Mouse (Mus musculus): ENCODE data around the gene Wwc1.

Wwc1 gene

GRCm38 (mm10) chr11:35932121-35932885 lies 48.0 kb downstream of the Wwc1 start:
- no peak for DNase-seq

- no peak for DNase-seq
Measured at GRCm38 (mm10) chr11:35930511-35931060, 49.7 kb downstream of the Wwc1 start.

- DNase-seq: no peak
Measured at GRCm38 (mm10) chr11:35928453-35928852, 51.9 kb downstream of the Wwc1 start.

- DNase-seq: no peak
Measured at GRCm38 (mm10) chr11:35927309-35927708, 53.0 kb downstream of the Wwc1 start.

- DNase-seq: no peak
Measured at GRCm38 (mm10) chr11:35925592-35925991, 54.7 kb downstream of the Wwc1 start.

- no peak for DNase-seq
Measured at GRCm38 (mm10) chr11:35922205-35922873, 58.0 kb downstream of the Wwc1 start.

- DNase-seq: no peak
Measured at GRCm38 (mm10) chr11:35920776-35921175, 59.6 kb downstream of the Wwc1 start.

- DNase-seq: no peak
Measured at GRCm38 (mm10) chr11:35919856-35920503, 60.3 kb downstream of the Wwc1 start.

GRCm38 (mm10) chr11:35919383-35919782 lies 60.9 kb downstream of the Wwc1 start:
- DNase-seq: no peak

- DNase-seq: no peak
Measured at GRCm38 (mm10) chr11:35916466-35917185, 63.7 kb downstream of the Wwc1 start.

GRCm38 (mm10) chr11:35915546-35915945 lies 64.8 kb downstream of the Wwc1 start:
- DNase-seq: no peak

GRCm38 (mm10) chr11:35913418-35914044 lies 66.8 kb downstream of the Wwc1 start:
- no peak for DNase-seq

GRCm38 (mm10) chr11:35904955-35905550 lies 75.3 kb downstream of the Wwc1 start:
- no peak for DNase-seq

GRCm38 (mm10) chr11:35903079-35903478 lies 77.2 kb downstream of the Wwc1 start:
- no peak for DNase-seq

- no peak for DNase-seq
Measured at GRCm38 (mm10) chr11:35899946-35900345, 80.4 kb downstream of the Wwc1 start.

- DNase-seq: no peak
Measured at GRCm38 (mm10) chr11:35893454-35893853, 86.9 kb downstream of the Wwc1 start.

- no peak for DNase-seq
Measured at GRCm38 (mm10) chr11:35893018-35893421, 87.3 kb downstream of the Wwc1 start.

GRCm38 (mm10) chr11:35892293-35892692 lies 88.0 kb downstream of the Wwc1 start:
- no peak for DNase-seq

- no peak for DNase-seq
Measured at GRCm38 (mm10) chr11:35888790-35889189, 91.5 kb downstream of the Wwc1 start.

- DNase-seq: no peak
Measured at GRCm38 (mm10) chr11:35882777-35883176, 97.5 kb downstream of the Wwc1 start.

GRCm38 (mm10) chr11:35878559-35878897 lies 101.8 kb downstream of the Wwc1 start:
- DNase-seq: no peak
